Mouse (Mus musculus): ENCODE data around the gene Olfr355. TPM values are rescaled to one million over a fixed set of nuclear protein-coding genes. Genes with fewer than 3 reads are reported as not detected.

Olfr355 gene
- not detected in 2 replicates for polyA plus RNA-seq (2012; rRNA removed)

- Histone ChIP-seq H3K4me3 (ENCODE audit: insufficient read depth, low read length) (no peak within 1 kb of the TSS), H3K27ac (ENCODE audit: insufficient read depth, low read length) (no peak within 1 kb of the TSS), H3K4me1 (ENCODE audit: control insufficient read depth, insufficient read depth, low read length) (no peaks in the 10 kb centered on the region)
- TF ChIP-seq CTCF (IDR thresholded peaks at IDR 0.05; ENCODE audit: extremely low read depth, insufficient read depth, low read length), result no peak
- TF ChIP-seq POLR2A (IDR thresholded peaks at IDR 0.05; ENCODE audit: extremely low read depth, insufficient read depth, low read length), result no peak
These were observed at the start of gene Olfr355 for GRCm38 (mm10) chr2:36928797-36929196. Gene Olfr355, minus strand, starts transcription at chr2:36928897.

- H3K27ac ChIP-seq (ENCODE audit: insufficient read depth, low read length), result no peak within 1 kb of the TSS
- H3K4me3 ChIP-seq (ENCODE audit: insufficient read depth, low read length), result no peak within 1 kb of the TSS
- TF ChIP-seq CTCF (IDR thresholded peaks at IDR 0.05; ENCODE audit: extremely low read depth, insufficient read depth, low read length) (no peak), POLR2A (IDR thresholded peaks at IDR 0.05; ENCODE audit: extremely low read depth, insufficient read depth, low read length) (no peak)
- no peaks in the 10 kb centered on the region for H3K4me1 ChIP-seq (ENCODE audit: control insufficient read depth, insufficient read depth, low read length)
These were observed 8.1 kb upstream of the Olfr355 start, which contains the start of gene Olfr356 for GRCm38 (mm10) chr2:36936821-36937220. Gene Olfr356, plus strand, starts transcription at chr2:36937121.

GRCm38 (mm10) chr2:36905380-36905779, 23.3 kb downstream of the Olfr355 start, which contains the start of gene Olfr354:
Gene Olfr354, plus strand, starts transcription at chr2:36905680.
- Histone ChIP-seq H3K27ac (ENCODE audit: insufficient read depth, low read length) (no peak within 1 kb of the TSS), H3K4me1 (ENCODE audit: control insufficient read depth, insufficient read depth, low read length) (no peaks in the 10 kb centered on the region), H3K4me3 (ENCODE audit: insufficient read depth, low read length) (no peak within 1 kb of the TSS)
- TF ChIP-seq POLR2A (IDR thresholded peaks at IDR 0.05; ENCODE audit: extremely low read depth, insufficient read depth, low read length) (no peak), CTCF (IDR thresholded peaks at IDR 0.05; ENCODE audit: extremely low read depth, insufficient read depth, low read length) (no peak)

GRCm38 (mm10) chr2:36897114-36897513, 31.6 kb downstream of the Olfr355 start:
- no peaks in the 10 kb centered on the region for H3K4me1 ChIP-seq (ENCODE audit: control insufficient read depth, insufficient read depth, low read length)
- TF ChIP-seq POLR2A (IDR thresholded peaks at IDR 0.05; ENCODE audit: extremely low read depth, insufficient read depth, low read length), result no peak
- TF ChIP-seq CTCF (IDR thresholded peaks at IDR 0.05; ENCODE audit: extremely low read depth, insufficient read depth, low read length), result no peak

GRCm38 (mm10) chr2:36892836-36893235, 35.9 kb downstream of the Olfr355 start, which contains the start of gene Olfr353:
Gene Olfr353, minus strand, starts transcription at chr2:36892936.
- no peaks in the 10 kb centered on the region for H3K4me1 ChIP-seq (ENCODE audit: control insufficient read depth, insufficient read depth, low read length)
- H3K4me3 ChIP-seq (ENCODE audit: insufficient read depth, low read length), result no peak within 1 kb of the TSS
- no peak for TF ChIP-seq POLR2A (IDR thresholded peaks at IDR 0.05; ENCODE audit: extremely low read depth, insufficient read depth, low read length)
- no peak for TF ChIP-seq CTCF (IDR thresholded peaks at IDR 0.05; ENCODE audit: extremely low read depth, insufficient read depth, low read length)
- H3K27ac ChIP-seq (ENCODE audit: insufficient read depth, low read length), result no peak within 1 kb of the TSS

More at GRCm38 (mm10) chr2:36897114-36897513, 31.6 kb downstream of the Olfr355 start:
- no peak overlapping the region for H3K27ac ChIP-seq (ENCODE audit: insufficient read depth, low read length)
- H3K4me3 ChIP-seq (ENCODE audit: insufficient read depth, low read length), result no peak overlapping the region

Other genes with a start within 250 kb of the Olfr355 start
- not detected in 2 replicates for gene Olfr346, start 243.1 kb downstream of the Olfr355 start, polyA plus RNA-seq (2012; rRNA removed)
- gene Olfr347, start 197.0 kb downstream of the Olfr355 start, polyA plus RNA-seq (2012; rRNA removed), result not detected in 2 replicates
- not detected in 2 replicates for gene Olfr348, start 144.6 kb downstream of the Olfr355 start, polyA plus RNA-seq (2012; rRNA removed)
- not detected in 2 replicates for gene Olfr50, start 138.4 kb downstream of the Olfr355 start, polyA plus RNA-seq (2012; rRNA removed)
- gene Olfr3, start 111.9 kb downstream of the Olfr355 start, polyA plus RNA-seq (2012; rRNA removed), result not detected in 2 replicates
- gene Olfr350, start 82.6 kb downstream of the Olfr355 start, polyA plus RNA-seq (2012; rRNA removed), result not detected in 2 replicates
- gene Olfr351, start 66.2 kb downstream of the Olfr355 start, polyA plus RNA-seq (2012; rRNA removed), result not detected in 2 replicates
- gene Olfr352, start 60.4 kb downstream of the Olfr355 start, polyA plus RNA-seq (2012; rRNA removed), result not detected in 2 replicates
- not detected in 2 replicates for gene Olfr353, start 36.0 kb downstream of the Olfr355 start, polyA plus RNA-seq (2012; rRNA removed)
- not detected in 2 replicates for gene Olfr354, start 23.2 kb downstream of the Olfr355 start, polyA plus RNA-seq (2012; rRNA removed)
- gene Olfr356, start 8.2 kb upstream of the Olfr355 start, polyA plus RNA-seq (2012; rRNA removed), result not detected in 2 replicates
- not detected in 2 replicates for gene Olfr357, start 64.9 kb upstream of the Olfr355 start, polyA plus RNA-seq (2012; rRNA removed)
- not detected in 2 replicates for gene Olfr358, start 80.4 kb upstream of the Olfr355 start, polyA plus RNA-seq (2012; rRNA removed)
- not detected in 2 replicates for gene Olfr360, start 136.8 kb upstream of the Olfr355 start, polyA plus RNA-seq (2012; rRNA removed)
- gene Olfr361, start 160.4 kb upstream of the Olfr355 start, polyA plus RNA-seq (2012; rRNA removed), result not detected in 2 replicates
- gene Olfr362, start 189.0 kb upstream of the Olfr355 start, polyA plus RNA-seq (2012; rRNA removed), result not detected in 2 replicates
- gene Olfr364-ps1, start 210.4 kb upstream of the Olfr355 start, polyA plus RNA-seq (2012; rRNA removed), result not detected in 2 replicates

Data from cortical plate, adult 2 months (tissue).